Mouse (Mus musculus) forebrain, embryonic 13.5 days (tissue): ENCODE data around the gene Olfr47. TPM values are rescaled to one million over a fixed set of nuclear protein-coding genes. Genes with fewer than 3 reads are reported as not detected.
"Not testable (repeated sequence)": the region's sequence is repeated elsewhere in the genome, so short reads cannot be mapped to it uniquely, and the experiment has no call there.

Experiments used
- ATAC-seq: fragments of 200-750 bp; cut with Nextera tagmentation; 2 replicates; pipeline ENCODE4 v1.8.0; 2017
- H3K27ac ChIP-seq: fragments of 300-500 bp; sonication (generic); 2 replicates; pipeline ENCODE4 v1.5.1; 2015; ENCODE audit warnings: inconsistent platforms, mild to moderate bottlenecking, moderate library complexity
- H3K27me3 ChIP-seq: fragments of 300-500 bp; sonication (generic); 2 replicates; pipeline ENCODE4 v1.6.1; 2015; ENCODE audit warnings: mild to moderate bottlenecking, inconsistent platforms
- H3K36me3 ChIP-seq: fragments of 300-500 bp; sonication (generic); 2 replicates; pipeline ENCODE4 v1.6.1; 2015; ENCODE audit warnings: mild to moderate bottlenecking, inconsistent platforms; ENCODE audit not compliant: poor library complexity, severe bottlenecking
- H3K4me1 ChIP-seq: fragments of 300-500 bp; sonication (generic); 2 replicates; pipeline ENCODE4 v1.6.1; 2015; ENCODE audit warnings: inconsistent platforms
- H3K4me2 ChIP-seq: fragments of 300-500 bp; sonication (generic); 2 replicates; pipeline ENCODE4 v1.6.1; 2015; ENCODE audit warnings: inconsistent platforms, mild to moderate bottlenecking, moderate library complexity
- H3K4me3 ChIP-seq: fragments of 300-500 bp; sonication (generic); 2 replicates; pipeline ENCODE4 v1.5.1; 2015; ENCODE audit warnings: mild to moderate bottlenecking, inconsistent platforms
- H3K9ac ChIP-seq: fragments of 300-500 bp; sonication (generic); 2 replicates; pipeline ENCODE4 v1.6.1; 2015; ENCODE audit warnings: mild to moderate bottlenecking, inconsistent platforms
- H3K9me3 ChIP-seq: fragments of 300-500 bp; sonication (generic); replicated peaks from 2 replicates; pipeline ENCODE4 v1.6.1; 2016; ENCODE audit warnings: inconsistent platforms
- WGBS: fragments of 180-500 bp; shearing (Covaris S2); methylation state at CpG from one replicate; pipeline ENCODE4 v1.1.7; 2015; 5-methylcytosine and 5-hydroxymethylcytosine counted together
- polyA plus RNA-seq: library from polyadenylated mRNA; unstranded; fragments of >200 nt; fragmentation: Nextera tagmentation; extraction: Ambion mirVana; gene quantifications from 2 replicates; pipeline ENCODE4 v1.2.1, GENCODE M21; 2015

Gene Olfr47
- polyA plus RNA-seq, result not detected in 2 replicates

GRCm38 (mm10) chr6:43231255-43231654 lies at the start of gene Olfr47:
TSS of gene Olfr47 (plus strand) at chr6:43231529.
- H3K36me3 ChIP-seq, H3K4me2 ChIP-seq: not testable (repeated sequence)
- WGBS, result 90% methylated on average over 1 of the region's 1 CpGs

GRCm38 (mm10) chr6:43190986-43191385 lies 40.3 kb upstream of the Olfr47 start:
- ATAC-seq, result no peak
- Histone ChIP-seq H3K4me2 (no peak overlapping the region), H3K4me1 (no peaks in the 10 kb centered on the region), H3K9ac (no peak overlapping the region), H3K4me3 (no peak overlapping the region), H3K9me3 (no peaks in the 10 kb centered on the region), H3K36me3 (no peaks in the 10 kb centered on the region), H3K27ac (no peak overlapping the region), H3K27me3 (no peaks in the 10 kb centered on the region)
- 85% methylated on average over 3 of the region's 3 CpGs for WGBS

More at GRCm38 (mm10) chr6:43231255-43231654, at the start of gene Olfr47:
- H3K4me1 ChIP-seq, ATAC-seq, H3K9ac ChIP-seq, H3K4me3 ChIP-seq, H3K27me3 ChIP-seq, H3K9me3 ChIP-seq, H3K27ac ChIP-seq: not testable (repeated sequence)

- no peak for ATAC-seq
- Histone ChIP-seq H3K9me3 (no peaks in the 10 kb centered on the region), H3K9ac (no peak within 1 kb of the TSS), H3K27me3 (no peaks in the 10 kb centered on the region), H3K4me3 (no peak within 1 kb of the TSS), H3K27ac (no peak within 1 kb of the TSS), H3K4me1 (no peaks in the 10 kb centered on the region), H3K4me2 (no peak within 1 kb of the TSS), H3K36me3 (no peaks in the 10 kb centered on the region)
Observed at GRCm38 (mm10) chr6:43196781-43197180, 34.5 kb upstream of the Olfr47 start, which contains the start of gene Olfr435. TSS of gene Olfr435 (plus strand) at chr6:43197146.

- 77% methylated on average over 3 of the region's 3 CpGs for WGBS
- Histone ChIP-seq H3K9me3 (no peaks in the 10 kb centered on the region), H3K36me3 (no peaks in the 10 kb centered on the region), H3K4me2 (no peak overlapping the region), H3K27me3 (no peaks in the 10 kb centered on the region), H3K4me1 (no peaks in the 10 kb centered on the region), H3K9ac (no peak overlapping the region), H3K4me3 (no peak overlapping the region), H3K27ac (no peak overlapping the region)
- no peak for ATAC-seq
Observed at GRCm38 (mm10) chr6:43198094-43198493, 33.2 kb upstream of the Olfr47 start.

GRCm38 (mm10) chr6:43202786-43203185 lies 28.5 kb upstream of the Olfr47 start:
- H3K9ac ChIP-seq, result no peak overlapping the region
- H3K9me3 ChIP-seq, result no peaks in the 10 kb centered on the region
- no peak for ATAC-seq
- H3K4me1 ChIP-seq, result no peaks in the 10 kb centered on the region
- H3K36me3 ChIP-seq, result no peaks in the 10 kb centered on the region
- no peak overlapping the region for H3K4me3 ChIP-seq
- H3K4me2 ChIP-seq, result no peak overlapping the region
- no peak overlapping the region for H3K27ac ChIP-seq
- H3K27me3 ChIP-seq, result no peaks in the 10 kb centered on the region

- H3K9ac ChIP-seq, result no peak overlapping the region
- WGBS, result 34% methylated on average over 2 of the region's 2 CpGs
- no peak overlapping the region for H3K4me2 ChIP-seq
- H3K4me3 ChIP-seq, result no peak overlapping the region
- H3K4me1 ChIP-seq, result no peaks in the 10 kb centered on the region
- H3K27ac ChIP-seq, result no peak overlapping the region
- no peaks in the 10 kb centered on the region for H3K36me3 ChIP-seq
- H3K9me3 ChIP-seq, result no peaks in the 10 kb centered on the region
- ATAC-seq, result no peak
- H3K27me3 ChIP-seq, result no peaks in the 10 kb centered on the region
Observed at GRCm38 (mm10) chr6:43205355-43205754, 26.0 kb upstream of the Olfr47 start.

GRCm38 (mm10) chr6:43212873-43213272 lies 18.5 kb upstream of the Olfr47 start, which contains the start of gene Olfr434:
TSS of gene Olfr434 (plus strand) at chr6:43213021.
- H3K4me3 ChIP-seq, H3K36me3 ChIP-seq, ATAC-seq, H3K9me3 ChIP-seq, H3K4me1 ChIP-seq, H3K27me3 ChIP-seq, H3K4me2 ChIP-seq, H3K9ac ChIP-seq, H3K27ac ChIP-seq: not testable (repeated sequence)

GRCm38 (mm10) chr6:43242061-43242460 lies 10.7 kb downstream of the Olfr47 start:
- Histone ChIP-seq H3K36me3 (no peaks in the 10 kb centered on the region), H3K27ac (no peak overlapping the region), H3K4me2 (no peak overlapping the region), H3K4me1 (no peaks in the 10 kb centered on the region), H3K4me3 (no peak overlapping the region), H3K9me3 (no peaks in the 10 kb centered on the region), H3K27me3 (no peaks in the 10 kb centered on the region), H3K9ac (no peak overlapping the region)
- ATAC-seq, result no peak
- 20% methylated on average over 4 of the region's 4 CpGs for WGBS

- H3K9ac ChIP-seq, result no peak overlapping the region
- no peak overlapping the region for H3K4me3 ChIP-seq
- no peak overlapping the region for H3K4me2 ChIP-seq
- no peaks in the 10 kb centered on the region for H3K4me1 ChIP-seq
- no peak overlapping the region for H3K27ac ChIP-seq
- 79% methylated on average over 3 of the region's 3 CpGs for WGBS
- no peak for ATAC-seq
- no peaks in the 10 kb centered on the region for H3K27me3 ChIP-seq
- H3K9me3 ChIP-seq, result no peaks in the 10 kb centered on the region
- no peaks in the 10 kb centered on the region for H3K36me3 ChIP-seq
Observed at GRCm38 (mm10) chr6:43247396-43247795, 16.1 kb downstream of the Olfr47 start.

GRCm38 (mm10) chr6:43252994-43253393 lies 21.7 kb downstream of the Olfr47 start:
- Histone ChIP-seq H3K9ac (no peak overlapping the region), H3K4me1 (no peaks in the 10 kb centered on the region), H3K36me3 (no peaks in the 10 kb centered on the region), H3K9me3 (no peaks in the 10 kb centered on the region), H3K4me2 (no peak overlapping the region), H3K27ac (no peak overlapping the region), H3K27me3 (no peaks in the 10 kb centered on the region), H3K4me3 (no peak overlapping the region)
- no peak for ATAC-seq
- 88% methylated on average over 1 of the region's 1 CpGs for WGBS

GRCm38 (mm10) chr6:43254193-43254926 lies 23.0 kb downstream of the Olfr47 start:
- H3K4me2 ChIP-seq, result no peak overlapping the region
- H3K9ac ChIP-seq, result no peak overlapping the region
- no peak overlapping the region for H3K27ac ChIP-seq
- WGBS, result 69% methylated on average over 7 of the region's 7 CpGs
- ATAC-seq, result no peak
- no peaks in the 10 kb centered on the region for H3K27me3 ChIP-seq
- no peaks in the 10 kb centered on the region for H3K4me1 ChIP-seq
- H3K4me3 ChIP-seq, result no peak overlapping the region
- no peaks in the 10 kb centered on the region for H3K36me3 ChIP-seq
- no peaks in the 10 kb centered on the region for H3K9me3 ChIP-seq

- 74% methylated on average over 2 of the region's 2 CpGs for WGBS
- H3K9ac ChIP-seq, result no peak overlapping the region
- H3K27me3 ChIP-seq, result peaks cover 17% of the 10 kb centered on the region
- no peaks in the 10 kb centered on the region for H3K9me3 ChIP-seq
- H3K4me1 ChIP-seq, result peaks cover 6% of the 10 kb centered on the region; the same call in 1 of the 2 replicates
- no peak overlapping the region for H3K4me2 ChIP-seq
- ATAC-seq, result no peak
- no peaks in the 10 kb centered on the region for H3K36me3 ChIP-seq
- H3K4me3 ChIP-seq, result no peak overlapping the region
- no peak overlapping the region for H3K27ac ChIP-seq
Observed at GRCm38 (mm10) chr6:43260756-43261155, 29.4 kb downstream of the Olfr47 start.
